Mouse (Mus musculus): ENCODE data around the gene Pfdn6. TPM values are rescaled to one million over a fixed set of nuclear protein-coding genes. Genes with fewer than 3 reads are reported as not detected.
A peak's percentile ranks its signal among the peaks of the same experiment; 100 is the strongest.

Pfdn6 gene
- total RNA-seq, 1 experiment = 201 TPM

- Histone ChIP-seq H3K9me3 (ENCODE audit: control insufficient read depth, insufficient read depth, low read depth, low read length) (no peaks in the 10 kb centered on the region), H3K9ac (ENCODE audit: insufficient read depth, low read depth, low read length, poor library complexity, severe bottlenecking) (no peak overlapping the region; the same call in 1 of the 2 replicates), H3K4me1 (ENCODE audit: control insufficient read depth in 2 of 2, insufficient read depth in 2 of 2, low read length in 2 of 2, poor library complexity in 1 of 2) (peaks cover 0 to 13% of the 10 kb centered on the region in 2 experiments; a peak in 1 of 4 replicates), H3K27ac (ENCODE audit: insufficient read depth, low read depth, low read length, poor library complexity, severe bottlenecking) (no peak overlapping the region), H3K36me3 (ENCODE audit: control insufficient read depth, insufficient read depth, low read length, poor library complexity, severe bottlenecking) (peaks cover 9% of the 10 kb centered on the region; the same call in 1 of the 2 replicates), H3K4me3 (ENCODE audit: insufficient read depth in 1 of 2, low read depth in 1 of 2, low read length in 2 of 2, poor library complexity in 1 of 2, severe bottlenecking in 1 of 2) (peak overlapping the region in 1 of 2 experiments; percentile 28; a peak in 2 of 4 replicates)
- DNase-seq (ENCODE audit: low read depth, low spot score) = no peak
- in situ Hi-C loops (cut with MboI; ENCODE audit: low sequenced_read_pairs in 2 of 2, unreplicated experiment in 2 of 2) = no loop called here
- no peak for TF ChIP-seq CHD2 (IDR thresholded peaks at IDR 0.05; ENCODE audit: low read depth, low read length)
- no peak for TF ChIP-seq MAFK (IDR thresholded peaks at IDR 0.05; ENCODE audit: insufficient read depth, low read depth, low read length)
- TF ChIP-seq HCFC1 (IDR thresholded peaks at IDR 0.05; ENCODE audit: borderline replicate concordance, insufficient read depth, low read length) = no peak
- no peak for TF ChIP-seq ZC3H11A (IDR thresholded peaks at IDR 0.05; ENCODE audit: borderline replicate concordance, low read depth, low read length)
- no peak for TF ChIP-seq ZNF384 (IDR thresholded peaks at IDR 0.05; ENCODE audit: low read depth, low read length)
Measured at GRCm38 (mm10) chr17:33925406-33926116, 14.6 kb downstream of the Pfdn6 start.

GRCm38 (mm10) chr17:33924577-33925283 is 15.4 kb downstream of the Pfdn6 start:
- in situ Hi-C loops (cut with MboI; ENCODE audit: low sequenced_read_pairs in 2 of 2, unreplicated experiment in 2 of 2) = no loop called here
- Histone ChIP-seq H3K4me1 (ENCODE audit: control insufficient read depth in 2 of 2, insufficient read depth in 2 of 2, low read length in 2 of 2, poor library complexity in 1 of 2) (peaks cover 0 to 13% of the 10 kb centered on the region in 2 experiments; a peak in 1 of 4 replicates), H3K4me3 (ENCODE audit: insufficient read depth in 1 of 2, low read depth in 1 of 2, low read length in 2 of 2, poor library complexity in 1 of 2, severe bottlenecking in 1 of 2) (peak overlapping the region in 1 of 2 experiments; percentile 28; a peak in 2 of 4 replicates), H3K36me3 (ENCODE audit: control insufficient read depth, insufficient read depth, low read length, poor library complexity, severe bottlenecking) (peaks cover 9% of the 10 kb centered on the region; the same call in 1 of the 2 replicates), H3K9ac (ENCODE audit: insufficient read depth, low read depth, low read length, poor library complexity, severe bottlenecking) (no peak overlapping the region; the same call in 1 of the 2 replicates), H3K9me3 (ENCODE audit: control insufficient read depth, insufficient read depth, low read depth, low read length) (no peaks in the 10 kb centered on the region), H3K27ac (ENCODE audit: insufficient read depth, low read depth, low read length, poor library complexity, severe bottlenecking) (no peak overlapping the region)
- DNase-seq (ENCODE audit: low read depth, low spot score) = no peak
- no peak for TF ChIP-seq ZNF384 (IDR thresholded peaks at IDR 0.05; ENCODE audit: low read depth, low read length)
- peak; percentile 33; the same call in 1 of the 2 replicates for TF ChIP-seq ZC3H11A (IDR thresholded peaks at IDR 0.05; ENCODE audit: borderline replicate concordance, low read depth, low read length)

- H3K36me3 ChIP-seq (ENCODE audit: control insufficient read depth, insufficient read depth, low read length, poor library complexity, severe bottlenecking) = peaks cover 15% of the 10 kb centered on the region; the same call in 1 of the 2 replicates
- H3K9ac ChIP-seq (ENCODE audit: insufficient read depth, low read depth, low read length, poor library complexity, severe bottlenecking) = no peak overlapping the region
- no peaks in the 10 kb centered on the region for H3K9me3 ChIP-seq (ENCODE audit: control insufficient read depth, insufficient read depth, low read depth, low read length)
- no peak overlapping the region for H3K4me3 ChIP-seq (ENCODE audit: insufficient read depth in 1 of 2, low read depth in 1 of 2, low read length in 2 of 2, poor library complexity in 1 of 2, severe bottlenecking in 1 of 2)
- TF ChIP-seq ZNF384 (IDR thresholded peaks at IDR 0.05; ENCODE audit: low read depth, low read length) (no peak), ZC3H11A (IDR thresholded peaks at IDR 0.05; ENCODE audit: borderline replicate concordance, low read depth, low read length) (no peak), MAFK (IDR thresholded peaks at IDR 0.05; ENCODE audit: insufficient read depth, low read depth, low read length) (no peak), HCFC1 (IDR thresholded peaks at IDR 0.05; ENCODE audit: borderline replicate concordance, insufficient read depth, low read length) (no peak), CHD2 (IDR thresholded peaks at IDR 0.05; ENCODE audit: low read depth, low read length) (no peak)
- in situ Hi-C loops (cut with MboI; ENCODE audit: low sequenced_read_pairs in 2 of 2, unreplicated experiment in 2 of 2) = no loop called here
- peaks cover 0 to 34% of the 10 kb centered on the region in 2 experiments; a peak in 2 of 4 replicates for H3K4me1 ChIP-seq (ENCODE audit: control insufficient read depth in 2 of 2, insufficient read depth in 2 of 2, low read length in 2 of 2, poor library complexity in 1 of 2)
- DNase-seq (ENCODE audit: low read depth, low spot score) = no peak
- H3K27ac ChIP-seq (ENCODE audit: insufficient read depth, low read depth, low read length, poor library complexity, severe bottlenecking) = no peak overlapping the region
Measured at GRCm38 (mm10) chr17:33921361-33921760, 18.8 kb downstream of the Pfdn6 start.

GRCm38 (mm10) chr17:33920282-33921097 is 19.7 kb downstream of the Pfdn6 start:
- H3K36me3 ChIP-seq (ENCODE audit: control insufficient read depth, insufficient read depth, low read length, poor library complexity, severe bottlenecking) = peaks cover 10% of the 10 kb centered on the region; the same call in 1 of the 2 replicates
- peak overlapping the region; percentile 60 for H3K9ac ChIP-seq (ENCODE audit: insufficient read depth, low read depth, low read length, poor library complexity, severe bottlenecking)
- TF ChIP-seq HCFC1 (IDR thresholded peaks at IDR 0.05; ENCODE audit: borderline replicate concordance, insufficient read depth, low read length) = 0 out of 2 replicates have a peak, but pooled peaks have one; percentile 40
- TF ChIP-seq CHD2 (IDR thresholded peaks at IDR 0.05; ENCODE audit: low read depth, low read length) = no peak
- H3K27ac ChIP-seq (ENCODE audit: insufficient read depth, low read depth, low read length, poor library complexity, severe bottlenecking) = no peak overlapping the region
- no peaks in the 10 kb centered on the region for H3K9me3 ChIP-seq (ENCODE audit: control insufficient read depth, insufficient read depth, low read depth, low read length)
- in situ Hi-C loops (cut with MboI; ENCODE audit: low sequenced_read_pairs in 2 of 2, unreplicated experiment in 2 of 2) = no loop called here
- DNase-seq (ENCODE audit: low read depth, low spot score) = peak; percentile 83
- peaks cover 0 to 28% of the 10 kb centered on the region in 2 experiments; a peak in 2 of 4 replicates for H3K4me1 ChIP-seq (ENCODE audit: control insufficient read depth in 2 of 2, insufficient read depth in 2 of 2, low read length in 2 of 2, poor library complexity in 1 of 2)
- H3K4me3 ChIP-seq (ENCODE audit: insufficient read depth in 1 of 2, low read depth in 1 of 2, low read length in 2 of 2, poor library complexity in 1 of 2, severe bottlenecking in 1 of 2) = peak overlapping the region; percentile 63 to 64

Data from ES-E14 (cell line).